Mouse (Mus musculus): Measurements from ENCODE around the gene Rpl37. TPM values are rescaled to one million over a fixed set of nuclear protein-coding genes. Genes with fewer than 3 reads are reported as not detected.

Gene Rpl37
- polyA plus RNA-seq (2015; fragmentation: Nextera tagmentation; extraction: Ambion mirVana): 559 and 573 TPM in 2 replicates

GRCm38 (mm10) chr15:5116270-5117030, at the start of gene Rpl37:
Gene Rpl37, plus strand, starts transcription at chr15:5116645.
- under 1% methylated on average over 49 of the region's 55 CpGs for WGBS
- DNase-seq (ENCODE audit: low spot score) (peak; percentile 99), ATAC-seq (peak; percentile 98)
- peak within 1 kb of the TSS; percentile 83 for H3K4me3 ChIP-seq (ENCODE audit: low read depth, low read length)
- H3K4me1 ChIP-seq (ENCODE audit: insufficient read depth, low read depth, low read length): peaks cover 6% of the 10 kb centered on the region; the same call in 1 of the 2 replicates
- peak within 1 kb of the TSS; percentile 95 for H3K9ac ChIP-seq (replicated peaks; ENCODE audit: low read depth)
- H3K27ac ChIP-seq (ENCODE audit: low read length): peak within 1 kb of the TSS; percentile 92
- H3K4me2 ChIP-seq (replicated peaks; ENCODE audit: low read depth, low read length): peak within 1 kb of the TSS; percentile 68
- H3K27me3 ChIP-seq (replicated peaks; ENCODE audit: insufficient read depth, low read length): no peaks in the 10 kb centered on the region
- TF ChIP-seq CTCF (IDR thresholded peaks at IDR 0.05) (peak; percentile 88), EP300 (IDR thresholded peaks at IDR 0.05) (peak; percentile 41)
- no peaks in the 10 kb centered on the region for H3K9me3 ChIP-seq (ENCODE audit: low read length)
- H3K36me3 ChIP-seq (ENCODE audit: insufficient read depth, low read length): peaks cover 21% of the 10 kb centered on the region; the same call in 1 of the 2 replicates

GRCm38 (mm10) chr15:5068801-5069518, 47.5 kb upstream of the Rpl37 start:
- Histone ChIP-seq H3K4me2 (replicated peaks; ENCODE audit: low read depth, low read length) (no peak overlapping the region), H3K27ac (ENCODE audit: low read length) (no peak overlapping the region), H3K9ac (replicated peaks; ENCODE audit: low read depth) (no peak overlapping the region), H3K36me3 (ENCODE audit: insufficient read depth, low read length) (no peaks in the 10 kb centered on the region), H3K4me1 (ENCODE audit: insufficient read depth, low read depth, low read length) (no peaks in the 10 kb centered on the region), H3K27me3 (replicated peaks; ENCODE audit: insufficient read depth, low read length) (no peaks in the 10 kb centered on the region), H3K9me3 (ENCODE audit: low read length) (no peaks in the 10 kb centered on the region), H3K4me3 (ENCODE audit: low read depth, low read length) (no peak overlapping the region)
- TF ChIP-seq CTCF (IDR thresholded peaks at IDR 0.05) (peak; percentile 77), EP300 (IDR thresholded peaks at IDR 0.05) (no peak)
- ATAC-seq (0 out of 2 replicates have a peak, but pooled peaks have one; percentile 40), DNase-seq (ENCODE audit: low spot score) (peak; percentile 60)
- 42% methylated on average over 15 of the region's 15 CpGs for WGBS

- Histone ChIP-seq H3K36me3 (ENCODE audit: insufficient read depth, low read length) (no peaks in the 10 kb centered on the region), H3K4me1 (ENCODE audit: insufficient read depth, low read depth, low read length) (no peaks in the 10 kb centered on the region), H3K9me3 (ENCODE audit: low read length) (no peaks in the 10 kb centered on the region; the same call in 1 of the 2 replicates), H3K9ac (replicated peaks; ENCODE audit: low read depth) (no peak overlapping the region), H3K4me3 (ENCODE audit: low read depth, low read length) (no peak overlapping the region), H3K4me2 (replicated peaks; ENCODE audit: low read depth, low read length) (no peak overlapping the region), H3K27ac (ENCODE audit: low read length) (no peak overlapping the region), H3K27me3 (replicated peaks; ENCODE audit: insufficient read depth, low read length) (no peaks in the 10 kb centered on the region)
- WGBS: 59% methylated on average over 1 of the region's 1 CpGs
- no peak for TF ChIP-seq EP300 (IDR thresholded peaks at IDR 0.05)
- no peak for TF ChIP-seq CTCF (IDR thresholded peaks at IDR 0.05)
- ATAC-seq (no peak), DNase-seq (ENCODE audit: low spot score) (no peak)
Observed at GRCm38 (mm10) chr15:5081235-5081634, 35.2 kb upstream of the Rpl37 start.

- no peak overlapping the region for H3K9ac ChIP-seq (replicated peaks; ENCODE audit: low read depth)
- 12% methylated on average over 2 of the region's 2 CpGs for WGBS
Observed at GRCm38 (mm10) chr15:5086162-5086561, 30.3 kb upstream of the Rpl37 start.

GRCm38 (mm10) chr15:5088850-5089608, 27.4 kb upstream of the Rpl37 start:
- TF ChIP-seq CTCF (IDR thresholded peaks at IDR 0.05) (no peak), EP300 (IDR thresholded peaks at IDR 0.05) (no peak)
- Histone ChIP-seq H3K4me1 (ENCODE audit: insufficient read depth, low read depth, low read length) (no peaks in the 10 kb centered on the region), H3K4me3 (ENCODE audit: low read depth, low read length) (no peak overlapping the region), H3K36me3 (ENCODE audit: insufficient read depth, low read length) (no peaks in the 10 kb centered on the region), H3K4me2 (replicated peaks; ENCODE audit: low read depth, low read length) (no peak overlapping the region), H3K27me3 (replicated peaks; ENCODE audit: insufficient read depth, low read length) (no peaks in the 10 kb centered on the region), H3K9ac (replicated peaks; ENCODE audit: low read depth) (no peak overlapping the region), H3K27ac (ENCODE audit: low read length) (no peak overlapping the region), H3K9me3 (ENCODE audit: low read length) (no peaks in the 10 kb centered on the region; the same call in 1 of the 2 replicates)
- WGBS: 64% methylated on average over 7 of the region's 7 CpGs
- ATAC-seq: no peak
- DNase-seq (ENCODE audit: low spot score): no peak

More at GRCm38 (mm10) chr15:5086162-5086561, 30.3 kb upstream of the Rpl37 start:
- DNase-seq (ENCODE audit: low spot score) (peak; percentile 59), ATAC-seq (no peak)
- no peak overlapping the region for H3K4me2 ChIP-seq (replicated peaks; ENCODE audit: low read depth, low read length)
- no peaks in the 10 kb centered on the region for H3K4me1 ChIP-seq (ENCODE audit: insufficient read depth, low read depth, low read length)
- H3K27me3 ChIP-seq (replicated peaks; ENCODE audit: insufficient read depth, low read length): no peaks in the 10 kb centered on the region
- H3K27ac ChIP-seq (ENCODE audit: low read length): no peak overlapping the region
- H3K9me3 ChIP-seq (ENCODE audit: low read length): no peaks in the 10 kb centered on the region; the same call in 1 of the 2 replicates
- no peak for TF ChIP-seq EP300 (IDR thresholded peaks at IDR 0.05)
- peak; percentile 66 for TF ChIP-seq CTCF (IDR thresholded peaks at IDR 0.05)
- H3K4me3 ChIP-seq (ENCODE audit: low read depth, low read length): no peak overlapping the region
- H3K36me3 ChIP-seq (ENCODE audit: insufficient read depth, low read length): no peaks in the 10 kb centered on the region

All from lung, postnatal 0 days (tissue).